Mouse (Mus musculus): ENCODE data around the gene Baz2b.
"Not testable (repeated sequence)": the region's sequence is repeated elsewhere in the genome, so short reads cannot be mapped to it uniquely, and the experiment has no call there.

The Baz2b gene

DNA sequence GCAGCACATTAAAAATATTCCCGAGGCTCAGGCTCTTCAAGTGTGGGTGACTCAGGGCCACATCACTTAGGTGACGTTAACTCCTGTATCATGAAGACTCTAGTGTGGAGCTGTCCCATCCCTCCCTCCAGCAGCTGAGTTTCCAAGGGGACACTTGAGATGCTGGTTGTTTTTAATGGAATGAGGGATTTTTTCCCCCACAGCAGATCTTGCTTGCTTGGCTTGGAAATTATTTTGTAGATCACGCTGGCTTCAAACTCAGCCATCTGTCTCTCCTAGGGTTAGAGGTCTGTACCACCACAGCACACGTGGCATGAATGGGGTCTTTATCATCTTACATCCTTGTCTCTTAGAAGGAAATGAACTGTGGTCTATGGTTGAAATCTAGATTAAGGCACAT lies 258.5 kb downstream of the Baz2b start:
- no peak for DNase-seq

DNA sequence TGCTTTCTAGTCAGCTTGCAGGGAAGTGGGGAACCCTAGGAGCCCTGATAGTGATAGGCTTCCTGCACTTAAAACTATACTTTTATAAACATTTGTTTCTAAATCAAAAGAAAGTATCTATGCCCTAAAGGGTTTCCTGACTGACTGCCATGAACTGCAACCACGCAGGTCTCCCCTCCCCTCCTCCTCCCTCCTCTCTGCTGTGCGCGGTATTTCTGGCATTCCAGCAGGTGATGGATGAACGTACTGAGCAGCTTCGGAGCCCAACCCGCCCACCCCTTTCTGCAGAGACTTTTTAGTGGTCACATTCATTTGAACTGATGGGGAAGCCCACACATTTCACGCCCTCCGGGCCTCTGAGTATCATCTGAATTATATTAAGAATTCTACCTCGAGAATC lies 273.3 kb downstream of the Baz2b start:
- no peak for DNase-seq

DNA sequence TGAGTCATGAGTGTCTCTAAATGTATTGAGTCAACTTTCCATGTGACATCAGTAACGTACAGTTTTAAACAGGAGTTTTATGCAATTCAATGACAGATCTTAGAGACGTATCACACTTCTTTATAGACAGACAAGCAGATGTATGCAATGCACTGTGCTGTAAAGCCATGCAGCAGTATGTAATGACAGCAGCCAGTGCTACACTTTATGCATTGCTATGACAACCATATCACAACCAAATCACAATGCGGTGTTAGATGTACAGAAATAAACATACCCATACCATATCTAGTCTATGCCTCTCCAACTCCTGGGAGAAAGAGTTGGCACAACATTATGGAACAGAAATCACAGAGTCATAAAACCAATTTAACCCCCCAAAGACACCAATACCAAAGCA lies 276.5 kb downstream of the Baz2b start:
- DNase-seq, result no peak

DNA sequence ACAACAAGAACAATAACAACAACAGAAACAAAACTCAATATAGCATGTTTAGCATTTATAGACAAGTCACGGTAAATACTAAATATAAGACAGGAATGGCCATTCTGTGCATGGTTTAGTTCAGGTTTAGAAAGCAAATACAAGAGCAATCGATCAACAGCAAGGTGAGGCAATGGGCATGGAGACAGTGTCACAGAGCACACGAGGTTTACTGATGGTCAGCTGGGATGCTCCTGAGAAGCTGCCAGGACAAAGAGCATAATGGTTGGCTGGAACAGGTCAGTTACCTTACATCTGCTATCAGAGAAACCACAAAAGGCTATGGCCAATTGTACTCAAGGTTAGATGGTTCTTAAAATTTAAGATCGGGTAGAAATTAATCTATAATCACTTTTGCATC lies 277.4 kb downstream of the Baz2b start:
- no peak for DNase-seq

DNA sequence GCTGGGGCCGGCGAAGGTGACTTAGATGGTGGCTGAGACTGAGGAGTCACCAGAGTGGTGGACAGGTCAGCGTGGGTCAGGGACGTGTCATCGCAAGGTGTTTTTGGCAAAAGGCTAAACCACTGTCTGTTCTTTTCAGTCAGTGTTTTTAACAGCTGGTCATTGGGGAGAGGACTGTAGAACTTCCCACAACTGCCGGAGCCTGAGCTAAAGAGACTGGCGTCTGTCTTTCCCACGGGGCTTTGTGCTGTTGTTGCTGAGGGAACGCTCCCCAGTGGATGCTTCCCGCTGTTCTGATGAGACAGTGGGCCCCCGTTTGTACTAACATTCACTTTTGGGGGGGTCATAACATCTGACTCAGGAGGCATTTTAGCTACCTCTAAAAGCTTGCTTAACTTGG lies 296.0 kb downstream of the Baz2b start:
- no peak for DNase-seq

DNA sequence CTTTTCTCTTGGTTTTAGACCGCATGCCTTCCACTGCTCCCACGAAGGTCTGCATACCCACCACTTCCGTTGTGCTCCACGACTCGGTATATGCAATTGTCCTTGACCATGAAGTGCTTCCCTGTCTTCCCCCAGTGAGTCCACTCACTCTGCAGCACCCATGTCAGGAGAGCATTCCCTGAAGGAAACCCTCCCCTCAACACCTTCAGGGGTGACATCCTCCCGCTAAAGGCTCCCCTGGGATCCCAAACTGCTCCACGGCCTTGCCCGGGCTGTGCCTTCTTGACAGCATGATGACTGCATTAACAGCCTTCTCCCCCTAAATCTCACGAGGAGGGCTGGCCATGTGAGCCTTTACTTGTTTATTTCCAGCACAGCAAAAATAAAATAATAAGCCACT lies 301.6 kb downstream of the Baz2b start:
- no peak for DNase-seq

DNA sequence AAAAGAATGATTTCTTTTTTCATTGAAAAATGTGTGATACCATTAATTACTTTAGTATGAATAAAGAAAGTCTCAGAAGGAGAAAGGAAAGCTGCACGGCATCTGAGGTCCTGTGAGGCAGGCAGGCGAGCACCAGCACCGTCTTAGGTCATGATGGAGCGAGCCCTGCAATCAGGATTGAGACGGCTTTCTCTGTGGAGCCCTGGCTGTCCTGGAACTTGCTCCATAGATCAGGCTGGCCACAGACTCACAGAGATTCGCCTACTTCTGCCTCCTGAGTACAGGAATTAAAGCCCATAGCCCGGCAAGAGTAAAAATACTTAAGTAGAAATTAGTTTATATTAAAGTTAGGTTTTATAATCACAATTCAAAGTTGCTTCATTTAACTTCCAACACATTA lies 305.6 kb downstream of the Baz2b start:
- no peak for DNase-seq

DNA sequence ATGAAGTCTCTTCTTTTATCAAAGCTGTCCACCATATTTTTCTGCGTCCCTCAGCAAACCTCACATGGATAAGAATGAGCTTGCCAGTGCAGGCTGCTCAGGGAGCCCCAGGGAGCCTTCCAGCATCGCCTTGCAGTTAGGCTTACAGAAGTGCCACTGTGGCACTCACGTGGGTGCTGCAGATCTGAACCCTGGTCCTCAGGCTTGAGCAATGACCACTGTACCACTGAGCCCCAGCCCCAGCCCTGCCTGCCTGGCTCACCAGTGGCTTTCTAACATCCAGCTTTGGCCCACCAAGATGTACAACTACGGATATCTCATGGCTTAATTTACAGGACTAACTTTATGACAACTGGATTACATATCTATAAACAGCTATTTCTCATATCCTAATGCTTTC lies 311.0 kb downstream of the Baz2b start:
- DNase-seq, result no peak

DNA sequence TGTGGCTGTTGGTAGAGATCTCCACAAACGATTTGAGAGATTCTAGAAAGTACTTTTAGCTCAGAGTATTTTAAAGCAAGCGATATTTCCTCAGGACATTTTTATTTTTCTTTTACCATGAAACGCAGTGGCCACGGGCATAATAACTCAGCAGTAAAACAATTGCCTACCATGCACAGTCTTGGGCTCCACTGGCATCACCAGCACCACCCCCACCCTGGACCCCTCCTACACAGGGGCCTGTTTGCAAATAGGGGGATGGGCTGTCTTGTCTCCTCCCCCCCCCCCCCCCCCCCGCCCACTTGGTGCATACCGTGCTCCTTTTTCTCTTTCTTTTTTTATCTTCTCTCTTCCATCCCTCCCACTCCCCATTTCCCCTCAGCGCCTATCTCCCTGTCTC lies 311.5 kb downstream of the Baz2b start:
- no peak for DNase-seq

DNA sequence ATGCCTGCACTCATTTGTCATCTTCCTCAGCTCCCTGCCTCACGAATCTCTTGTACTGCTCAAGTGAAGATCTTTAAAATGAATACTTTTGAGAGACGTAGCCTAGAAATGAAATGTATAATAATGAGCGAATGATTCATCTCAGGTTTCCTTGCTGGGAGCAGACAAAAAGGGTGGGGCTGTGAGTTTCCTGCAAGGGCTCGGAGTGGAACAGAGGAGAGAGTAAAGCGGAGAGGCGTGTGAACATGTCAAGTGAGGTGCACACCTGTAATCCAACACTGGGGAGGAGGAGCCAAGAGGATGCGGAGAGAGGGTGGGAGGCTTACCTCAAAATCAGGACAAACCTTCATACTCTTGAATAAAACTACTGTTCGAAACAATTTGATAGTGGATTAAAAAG lies 312.8 kb downstream of the Baz2b start:
- DNase-seq, result no peak

DNA sequence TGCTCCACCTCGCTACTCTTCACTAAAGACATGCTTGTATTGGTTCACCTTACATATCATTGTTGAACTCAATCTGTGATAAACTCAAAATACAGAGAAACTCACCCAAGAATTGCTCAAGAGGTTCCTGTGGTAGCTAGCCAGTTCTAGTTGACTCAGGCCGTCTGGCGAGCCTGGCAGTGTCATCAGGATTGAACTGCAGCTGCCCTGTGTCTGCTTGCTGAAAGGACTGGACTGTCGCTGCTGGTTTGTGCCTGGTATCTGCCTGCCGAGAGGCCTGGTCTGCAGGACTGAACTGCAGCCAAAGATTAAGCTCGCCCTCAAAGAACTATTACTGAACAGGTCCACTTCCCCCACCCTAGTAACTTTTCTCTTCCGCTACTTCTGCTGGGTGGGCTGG lies 313.2 kb downstream of the Baz2b start:
- DNase-seq, result no peak

DNA sequence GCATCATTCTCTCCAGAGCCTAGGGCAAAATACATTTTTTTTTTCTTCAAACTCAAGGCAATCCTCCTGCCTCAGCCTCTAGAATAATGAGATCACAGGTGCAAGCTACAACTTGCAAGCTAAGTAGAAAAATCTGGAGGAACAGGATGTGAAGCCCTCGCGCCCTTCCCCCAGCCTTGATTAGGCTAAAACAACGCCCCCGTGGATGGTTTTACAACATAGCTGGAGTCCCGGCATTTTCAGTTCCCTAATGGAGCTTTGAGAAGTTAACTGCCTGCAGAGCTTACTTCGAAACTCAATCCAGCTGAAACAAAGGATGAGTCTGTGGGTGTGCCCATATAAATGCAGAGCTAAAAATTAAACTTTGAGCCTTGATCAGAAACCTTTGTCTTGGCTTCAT lies 319.9 kb downstream of the Baz2b start:
- peak; percentile 27 for DNase-seq

DNA sequence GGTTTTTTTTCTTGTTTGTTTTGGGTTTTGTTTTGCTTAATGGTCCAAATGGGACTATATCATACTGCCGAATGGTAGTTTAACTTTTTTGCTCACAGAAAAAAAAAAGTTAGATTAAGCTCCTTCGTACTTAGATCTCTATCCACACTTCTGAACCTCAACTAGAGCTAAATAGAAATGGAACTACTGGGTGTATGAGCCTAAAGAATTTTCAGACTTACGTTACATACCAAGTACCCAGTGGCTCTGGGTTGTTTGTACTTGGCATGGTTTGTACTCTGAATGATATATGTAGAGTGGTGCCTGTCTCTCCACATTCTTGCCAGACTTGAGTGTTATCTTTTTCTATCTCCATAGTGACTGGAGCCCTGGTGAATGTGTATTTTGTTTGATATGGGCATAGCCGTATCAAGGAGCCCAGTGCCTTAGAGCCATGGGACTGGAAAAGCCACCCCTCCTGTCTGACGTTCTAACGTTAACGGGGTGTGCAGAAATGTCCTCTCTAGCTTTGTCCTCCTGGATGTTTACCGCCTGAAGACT lies 326.8 kb downstream of the Baz2b start:
- DNase-seq, result no peak

DNA sequence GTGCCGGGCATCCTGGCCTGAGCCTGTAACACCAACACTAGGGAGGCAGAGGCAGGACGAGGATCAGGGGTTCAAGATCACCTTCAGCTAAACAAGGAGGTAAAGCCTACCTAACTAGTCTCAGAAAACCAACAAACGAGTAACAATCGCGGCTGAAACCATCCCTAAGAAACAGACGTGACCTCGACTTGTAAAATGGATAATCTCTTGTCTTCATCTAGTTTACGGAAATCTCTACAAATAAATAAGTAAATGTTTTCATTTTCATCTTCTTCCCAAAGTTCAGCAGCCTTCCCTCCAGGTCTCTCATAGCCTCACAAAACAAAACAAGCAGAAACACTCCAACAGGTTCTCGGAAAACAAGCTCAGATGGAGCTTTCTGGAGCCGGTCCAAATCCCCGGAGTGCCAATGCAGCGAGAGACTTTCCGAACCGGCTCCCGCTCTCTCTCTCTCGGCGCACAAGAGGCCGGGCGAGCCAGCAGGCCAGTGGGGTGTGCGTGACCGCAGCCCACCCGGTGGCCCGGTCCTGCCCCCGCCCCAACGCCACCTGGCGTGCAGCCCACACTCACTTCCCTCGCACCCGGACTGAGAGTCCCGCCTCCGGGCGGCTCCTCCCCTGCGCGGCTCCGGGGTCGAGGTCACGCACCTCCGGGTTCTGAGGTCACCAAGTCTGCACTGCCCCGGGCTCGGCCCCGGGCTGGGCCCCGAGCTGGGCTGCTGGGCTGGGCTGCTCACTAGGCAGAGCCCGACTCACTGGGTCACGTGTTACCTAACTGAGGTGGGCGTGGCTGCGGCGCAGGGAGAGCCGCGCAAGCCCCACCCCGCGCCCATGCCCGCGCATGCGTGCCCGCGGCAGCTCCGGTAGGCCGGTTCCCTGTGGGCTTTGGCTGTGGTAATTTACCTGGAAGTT lies 327.6 kb downstream of the Baz2b start, which contains the start of gene Wdsub1:
TSS of gene Wdsub1 (minus strand) at position 761 of the 911 bp plus-strand sequence.
- peak; percentile 94 for DNase-seq

DNA sequence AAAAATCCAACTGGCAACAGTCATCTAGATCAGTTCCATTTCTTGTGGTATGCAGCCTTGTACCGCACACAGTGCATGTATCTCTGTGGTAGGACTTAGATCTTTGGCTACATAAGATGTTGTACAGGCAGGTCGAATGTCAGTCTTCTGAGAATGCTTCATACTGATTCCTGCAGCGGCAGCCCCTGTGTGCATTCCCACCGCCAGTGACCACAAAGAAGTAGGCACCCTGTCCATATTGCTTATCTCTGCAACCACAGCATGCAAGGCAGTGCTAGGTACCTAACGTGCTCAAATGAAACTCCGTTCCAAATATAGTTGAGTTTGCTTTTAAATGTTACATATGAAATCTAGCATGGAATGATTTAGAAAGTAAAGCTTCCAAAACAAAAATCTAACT lies 328.2 kb downstream of the Baz2b start:
- no peak for DNase-seq

DNA sequence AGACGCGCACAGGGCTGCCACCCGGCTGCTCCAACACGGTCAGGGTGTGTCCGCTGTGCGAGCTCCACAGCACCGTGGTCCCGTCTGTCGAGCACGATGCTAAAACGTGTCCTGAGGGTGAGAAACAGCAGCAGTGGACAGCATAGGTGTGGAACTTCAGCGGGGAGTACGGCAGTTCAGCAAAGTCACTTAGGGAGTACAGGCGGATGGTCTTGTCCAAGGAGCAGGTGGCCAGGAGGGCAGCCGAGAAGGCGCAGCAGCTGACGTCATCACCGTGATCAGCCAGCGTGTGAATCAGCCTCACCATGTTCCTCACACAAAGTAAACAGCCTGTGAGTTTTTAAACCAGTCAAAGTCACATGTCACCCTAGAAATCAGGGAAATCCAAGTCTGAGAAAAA lies 331.4 kb downstream of the Baz2b start:
- no peak for DNase-seq

DNA sequence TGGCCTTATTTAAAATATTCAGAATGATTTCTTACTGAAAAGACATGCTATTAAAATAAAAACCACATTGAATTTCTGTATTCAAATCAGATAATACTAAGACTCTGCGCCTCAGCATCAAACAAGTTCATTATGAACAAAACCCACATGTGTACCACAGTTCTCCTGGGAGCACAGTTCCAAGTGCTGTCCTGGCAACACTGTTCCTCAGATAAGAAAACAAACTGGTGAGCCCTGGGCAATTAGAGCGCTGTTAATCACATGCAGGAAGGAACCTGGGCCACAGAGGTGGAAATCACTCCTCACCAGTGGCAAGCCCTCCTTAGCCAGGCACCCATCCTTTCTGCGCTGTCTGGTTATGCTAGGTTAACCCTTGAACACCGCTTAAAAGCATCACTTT lies 332.3 kb downstream of the Baz2b start:
- no peak for DNase-seq

DNA sequence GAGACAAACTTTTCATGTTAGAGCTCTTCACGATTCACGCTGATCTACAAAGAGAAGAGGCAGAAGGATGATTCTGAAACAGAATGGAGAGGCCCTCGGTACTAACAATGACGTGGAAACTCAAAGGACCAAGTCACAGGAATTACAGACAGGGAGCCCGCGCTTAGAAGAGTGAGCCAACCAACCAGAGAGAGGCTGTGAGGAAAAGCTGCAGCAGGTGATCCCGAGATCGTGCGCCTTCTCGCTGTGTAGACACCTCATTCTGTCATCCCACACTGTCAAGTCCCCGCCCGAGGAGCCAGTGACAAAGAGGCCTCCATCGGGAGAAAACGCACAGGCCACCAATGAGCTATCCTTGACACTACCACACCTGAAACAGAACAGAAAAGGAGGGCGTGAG lies 333.2 kb downstream of the Baz2b start:
- no peak for DNase-seq

DNA sequence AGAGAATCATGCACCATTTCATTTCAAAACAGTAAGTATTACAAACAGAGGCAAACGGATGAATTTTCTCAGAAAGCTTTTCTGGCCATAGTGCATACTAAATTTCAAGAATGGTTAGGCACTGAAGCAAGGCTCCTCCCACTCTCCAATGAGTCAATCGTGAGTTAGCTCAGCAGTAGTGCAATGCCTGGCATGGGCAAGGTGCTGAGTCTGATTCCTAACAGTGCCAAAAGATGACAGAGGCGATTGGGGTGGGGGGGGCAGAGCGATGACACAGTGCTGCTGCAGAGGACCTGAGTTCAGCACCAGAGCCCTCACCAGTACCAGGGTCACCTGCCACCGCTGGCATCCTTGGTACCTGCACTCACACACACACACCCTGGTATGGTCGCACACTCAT lies 339.1 kb downstream of the Baz2b start:
- DNase-seq, result no peak

DNA sequence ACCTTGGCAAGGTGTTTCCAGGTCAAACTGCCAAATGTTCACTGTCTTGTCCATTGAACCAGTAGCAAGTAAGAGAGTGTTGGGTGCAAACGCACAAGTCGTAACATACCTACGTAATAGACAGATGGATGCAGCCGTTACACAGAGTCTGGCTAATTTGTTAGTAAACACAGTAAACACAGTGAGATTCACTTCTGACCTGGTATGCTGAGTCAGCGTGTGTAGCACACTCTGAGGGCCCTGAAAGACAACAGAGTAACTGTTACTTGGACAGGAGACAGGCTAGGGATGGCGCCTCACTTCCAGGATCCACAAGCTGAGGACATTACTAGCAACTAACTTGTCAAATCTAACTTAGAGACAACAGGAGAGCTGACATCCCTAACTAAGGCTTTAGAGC lies 347.0 kb downstream of the Baz2b start:
- DNase-seq, result no peak

DNA sequence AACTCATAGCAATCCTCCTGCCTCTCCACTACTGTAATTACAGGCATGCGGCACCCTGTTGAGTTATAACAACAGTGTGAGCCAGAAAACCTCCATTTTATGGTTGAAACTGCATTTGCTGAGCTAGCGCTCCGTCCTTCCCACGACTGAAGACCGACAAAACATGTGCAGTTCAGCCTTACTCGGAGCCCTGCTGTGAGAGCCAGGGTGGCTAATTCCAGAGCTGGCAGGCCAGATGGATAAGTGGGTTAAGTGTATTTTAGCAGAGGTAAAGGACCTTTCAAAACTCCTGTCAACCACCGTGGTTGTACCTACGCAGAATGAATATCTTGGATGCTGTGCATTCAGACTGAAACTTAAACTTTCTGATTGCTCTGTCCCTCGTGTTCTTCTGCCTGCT lies 355.3 kb downstream of the Baz2b start:
- DNase-seq, result no peak

DNA sequence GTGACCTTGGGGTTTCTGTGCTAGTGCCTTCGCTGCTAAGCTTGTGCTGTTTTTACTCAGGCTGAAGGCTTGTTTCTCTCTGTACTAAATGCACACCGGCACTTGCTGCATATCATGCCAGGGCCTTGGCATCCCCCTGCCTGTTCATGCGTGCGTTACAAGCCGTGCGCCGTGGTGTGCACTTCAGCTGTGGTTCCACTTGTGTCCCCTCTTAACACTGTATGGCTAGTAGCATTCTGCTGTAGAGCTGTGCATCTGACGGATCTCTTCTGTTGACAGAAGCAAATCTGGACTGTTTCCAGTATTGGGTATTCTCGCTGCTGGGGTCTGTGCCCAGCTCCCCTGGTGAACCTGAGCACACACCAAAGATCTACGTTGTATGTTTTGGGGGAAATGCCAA lies 356.1 kb downstream of the Baz2b start:
- DNase-seq, result no peak

DNA sequence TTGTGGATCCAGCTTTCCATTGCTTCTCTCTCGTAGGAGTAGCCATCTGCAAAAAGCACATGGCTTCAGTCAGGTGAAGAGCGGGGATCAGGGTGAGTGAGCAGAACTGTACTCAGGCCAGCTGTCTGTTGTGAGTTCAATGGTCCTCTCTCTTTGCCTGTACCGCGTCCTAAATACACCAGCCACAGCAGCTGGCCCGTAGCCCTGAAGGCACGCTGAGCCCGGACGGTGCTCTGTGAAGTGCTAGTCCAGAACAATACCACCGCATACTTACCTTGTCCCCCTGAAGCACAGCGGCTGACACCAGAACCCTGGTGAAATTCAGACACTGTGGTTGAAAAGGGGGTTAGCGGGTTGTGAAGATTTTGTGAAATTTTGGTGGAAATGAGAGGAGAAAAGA lies 356.7 kb downstream of the Baz2b start:
- DNase-seq, result no peak

DNA sequence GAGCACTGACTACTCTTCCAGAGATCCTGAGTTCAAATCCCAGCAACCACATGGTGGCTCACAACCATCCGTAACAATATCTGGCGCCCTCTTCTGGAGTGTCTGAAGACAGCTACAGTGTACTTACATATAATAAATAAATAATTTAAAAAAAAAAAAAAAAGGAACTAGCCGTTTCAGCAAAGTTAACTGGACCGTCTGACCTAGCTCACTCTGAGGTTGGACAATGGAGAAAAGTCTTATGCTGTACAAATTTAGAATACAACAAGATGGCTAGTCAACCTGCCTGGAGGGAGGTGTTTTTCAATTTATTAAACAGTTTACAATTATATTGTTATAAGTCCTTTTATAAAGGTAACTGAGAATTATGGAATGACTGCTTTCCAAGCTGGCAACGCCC lies 357.8 kb downstream of the Baz2b start:
- not testable (repeated sequence) for DNase-seq
